Comparison of ENCODE assay signal across 8 mouse cellular contexts in the genomic region with DNA sequence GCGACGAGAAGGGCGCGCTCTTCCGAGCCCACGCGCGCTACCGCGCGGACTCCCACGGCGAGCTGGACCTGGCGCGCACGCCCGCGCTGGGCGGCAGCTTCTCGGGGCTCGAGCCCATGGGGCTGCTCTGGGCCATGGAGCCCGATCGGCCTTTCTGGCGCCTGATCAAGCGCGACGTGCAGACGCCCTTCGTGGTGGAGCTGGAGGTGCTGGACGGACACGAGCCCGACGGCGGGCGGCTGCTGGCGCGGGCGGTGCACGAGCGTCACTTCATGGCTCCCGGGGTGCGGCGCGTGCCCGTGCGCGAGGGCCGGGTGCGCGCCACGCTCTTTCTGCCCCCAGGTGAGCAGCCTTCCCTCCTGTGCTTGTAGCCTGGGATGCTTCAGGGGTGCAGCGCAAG. TPM values are rescaled to one million over a fixed set of nuclear protein-coding genes. Genes with fewer than 3 reads are reported as not detected.
DNase-seq lines count a peak whose midpoint lies in the region; ATAC-seq lines count a peak whose summit lies in the region.
"Not testable (repeated sequence)": the region's sequence is repeated elsewhere in the genome, so short reads cannot be mapped to it uniquely, and the experiment has no call there.
"Had no signal": no experiment of that assay in that cellular context is flagged by ENCODE, and none has a peak within 500 bp of the region (broad histone marks: within the 10 kb centered on the region; RNA-seq: fewer than 3 reads in every experiment).

No protein-coding gene starts in this region.

- H3K27me3 ChIP-seq in forebrain, embryonic 14.5 days (replicated peaks; ENCODE audit: control insufficient read depth, insufficient read depth, low read length): peaks cover 12% of the 10 kb centered on the region; the same call in 1 of the 2 replicates
- peaks cover 33% of the 10 kb centered on the region for H3K27me3 ChIP-seq in heart, embryonic 15.5 days
- peaks cover 53% of the 10 kb centered on the region for H3K27me3 ChIP-seq in limb, embryonic 10.5 days (ENCODE audit: low read depth, poor library complexity, severe bottlenecking)

- H3K4me2 ChIP-seq in forebrain, embryonic 14.5 days (ENCODE audit: low read length): peak overlapping the region; percentile 53
- H3K4me2 ChIP-seq in heart, embryonic 15.5 days: peak overlapping the region; percentile 81

- H3K9ac ChIP-seq in forebrain, embryonic 14.5 days (ENCODE audit: low read length): peak overlapping the region; percentile 41; the same call in 1 of the 2 replicates
- not testable (repeated sequence) for H3K9ac ChIP-seq in heart, embryonic 15.5 days

- not testable (repeated sequence) for H3K27ac ChIP-seq in forebrain, embryonic 14.5 days (ENCODE audit: low read depth, low read length); heart, embryonic 15.5 days; limb, embryonic 10.5 days

- H3K9me3 ChIP-seq in forebrain, embryonic 14.5 days (replicated peaks; ENCODE audit: control insufficient read depth, low read length); heart, embryonic 15.5 days (replicated peaks); limb, embryonic 10.5 days (replicated peaks): not testable (repeated sequence)

- under 1% methylated on average over 32 of the region's 52 CpGs for WGBS in forebrain, embryonic 14.5 days
- 1% methylated on average over 41 of the region's 52 CpGs for WGBS in heart, embryonic 15.5 days
- WGBS in limb, embryonic 10.5 days: 2% methylated on average over 49 of the region's 52 CpGs

- ATAC-seq in forebrain, embryonic 14.5 days; heart, embryonic 15.5 days (replicated peaks; ENCODE audit: insufficient number of reproducible peaks, insufficient read depth, low FRiP score, low read depth): not testable (repeated sequence)

- peak; percentile 43 for DNase-seq in cerebellum, adult 11-12 months
- not testable (repeated sequence) for DNase-seq in forebrain, embryonic 14.5 days (ENCODE audit: low spot score)
- DNase-seq in kidney, adult 9 months: peak; percentile 48
- DNase-seq in limb, embryonic 10.5 days (ENCODE audit: low spot score): peak; percentile 42
- DNase-seq in lung, postnatal 4 days: peak; percentile 31 to 69
- peak; percentile 51 for DNase-seq in right cerebral cortex, postnatal 25 days

- H3K4me1 ChIP-seq in forebrain, embryonic 14.5 days (ENCODE audit: control insufficient read depth, insufficient read depth, low read length); heart, embryonic 15.5 days (replicated peaks); limb, embryonic 10.5 days: not testable (repeated sequence)

- peak overlapping the region; percentile 33 for H3K4me3 ChIP-seq in forebrain, embryonic 14.5 days (ENCODE audit: low read depth, low read length)
- H3K4me3 ChIP-seq in heart, embryonic 15.5 days: peak overlapping the region; percentile 48
- peak overlapping the region; percentile 47 for H3K4me3 ChIP-seq in limb, embryonic 10.5 days

- H3K36me3 ChIP-seq in forebrain, embryonic 14.5 days (ENCODE audit: control insufficient read depth, insufficient read depth, low read length); heart, embryonic 15.5 days; limb, embryonic 10.5 days: not testable (repeated sequence)

RNA-seq across cellular contexts. Expression of a gene that starts 0.5 kb away (rescaled TPM):
- polyA plus RNA-seq in forebrain, embryonic 14.5 days (2014; fragmentation: Nextera tagmentation; extraction: Ambion mirVana): not detected in 2 replicates
- polyA plus RNA-seq in heart, embryonic 15.5 days (2015; fragmentation: Nextera tagmentation; extraction: Ambion mirVana): 0.10 TPM in 1 of 2 replicates, not detected in the other
- polyA plus RNA-seq in limb, embryonic 10.5 days (2016; fragmentation: Nextera tagmentation; extraction: Ambion mirVana): not detected in 2 replicates

RNA-seq across cellular contexts. Expression of a gene that starts 17.6 kb away (rescaled TPM):
- polyA plus RNA-seq in forebrain, embryonic 14.5 days (2014; fragmentation: Nextera tagmentation; extraction: Ambion mirVana): 0.34 and 0.72 TPM in 2 replicates
- polyA plus RNA-seq in heart, embryonic 15.5 days (2015; fragmentation: Nextera tagmentation; extraction: Ambion mirVana): 0.56 and 0.73 TPM in 2 replicates
- polyA plus RNA-seq in limb, embryonic 10.5 days (2016; fragmentation: Nextera tagmentation; extraction: Ambion mirVana): 0.26 and 0.28 TPM in 2 replicates

RNA-seq across cellular contexts. Expression of a gene that starts 30.8 kb away (rescaled TPM):
- not detected in 2 replicates for polyA plus RNA-seq in forebrain, embryonic 14.5 days (2014; fragmentation: Nextera tagmentation; extraction: Ambion mirVana)
- not detected in 2 replicates for polyA plus RNA-seq in heart, embryonic 15.5 days (2015; fragmentation: Nextera tagmentation; extraction: Ambion mirVana)
- polyA plus RNA-seq in limb, embryonic 10.5 days (2016; fragmentation: Nextera tagmentation; extraction: Ambion mirVana): not detected in 2 replicates
- polyA plus RNA-seq: Patski had no signal

RNA-seq across cellular contexts. Expression of a gene that starts 30.9 kb away (rescaled TPM):
- 1.5 and 1.8 TPM in 2 replicates for polyA plus RNA-seq in forebrain, embryonic 14.5 days (2014; fragmentation: Nextera tagmentation; extraction: Ambion mirVana)
- 0.83 and 0.93 TPM in 2 replicates for polyA plus RNA-seq in heart, embryonic 15.5 days (2015; fragmentation: Nextera tagmentation; extraction: Ambion mirVana)
- polyA plus RNA-seq in limb, embryonic 10.5 days (2016; fragmentation: Nextera tagmentation; extraction: Ambion mirVana): 0.48 and 0.73 TPM in 2 replicates

RNA-seq across cellular contexts. Expression of a gene that starts 31.4 kb away (rescaled TPM):
- 0.14 and 0.22 TPM in 2 replicates for polyA plus RNA-seq in forebrain, embryonic 14.5 days (2014; fragmentation: Nextera tagmentation; extraction: Ambion mirVana)
- polyA plus RNA-seq in heart, embryonic 15.5 days (2015; fragmentation: Nextera tagmentation; extraction: Ambion mirVana): 0.16 and 0.29 TPM in 2 replicates
- polyA plus RNA-seq in limb, embryonic 10.5 days (2016; fragmentation: Nextera tagmentation; extraction: Ambion mirVana): 0.15 and 0.16 TPM in 2 replicates
